Mouse (Mus musculus) megakaryocyte, adult 5-6 weeks (primary cell): ENCODE measurements around the gene Ecm1. TPM values are rescaled to one million over a fixed set of nuclear protein-coding genes. Genes with fewer than 3 reads are reported as not detected.
A peak's percentile ranks its signal among the peaks of the same experiment; 100 is the strongest.

ENCODE experiments used
- ATAC-seq: 2 replicates; pipeline ENCODE4 v1.8.0; 2016; ENCODE audit warnings: mild to moderate bottlenecking, inconsistent platforms; ENCODE audit not compliant: poor library complexity, severe bottlenecking
- total RNA-seq, 2 experiments: library from RNA; stranded (forward) in 1 of 2; stranded (reverse) in 1 of 2; fragments of 153-499, 151-499 nt in 1 of 2; fragments of 221-1000, 200-1000 nt in 1 of 2; gene quantifications; 2 replicates each; pipeline versions ENCODE4 v1.2.3 to v1.2.4; 2015 to 2017

Gene Ecm1
- 3.6 and 7.3 TPM in 2 replicates for total RNA-seq (2015)
- total RNA-seq (2017): 1.0 and 1.9 TPM in 2 replicates

DNA sequence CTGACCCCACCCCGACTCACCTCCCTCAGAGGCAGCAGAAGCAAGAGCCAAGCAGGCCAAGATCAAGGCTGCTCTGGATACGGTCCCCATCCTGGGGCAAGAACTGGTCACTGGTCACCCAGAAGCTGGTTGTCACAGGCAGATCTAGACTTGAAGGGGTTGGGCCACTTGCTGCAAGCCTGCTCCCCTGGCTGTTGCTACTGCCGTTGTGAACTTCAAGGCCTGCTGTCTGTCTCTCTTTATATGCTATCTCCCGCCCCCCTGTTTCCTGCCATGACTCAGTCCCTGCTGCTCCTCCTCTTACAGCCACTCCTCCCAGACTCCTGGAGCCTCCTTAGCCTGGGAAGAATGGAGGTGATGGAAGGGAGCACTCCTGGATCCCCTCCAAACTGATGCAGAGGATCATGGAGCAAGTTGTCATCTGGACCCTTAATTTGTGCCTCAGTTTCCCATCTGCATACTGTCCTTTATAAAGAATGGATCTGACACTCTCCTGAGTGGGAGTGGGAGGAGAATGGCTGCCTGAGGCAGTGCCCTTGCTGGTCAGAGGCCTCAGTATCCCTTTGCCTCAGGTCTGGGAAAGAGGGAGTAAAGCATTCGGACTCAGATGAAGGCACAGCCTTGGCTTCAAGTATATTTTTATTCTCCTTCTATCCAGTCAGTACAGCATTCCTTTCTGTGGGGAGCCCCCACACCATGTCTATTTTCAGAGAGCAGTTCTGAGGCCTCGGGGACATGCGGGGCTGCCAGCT, at the start of gene Ecm1:
Ecm1 (minus strand) TSS at position 217 of the 752 bp plus-strand sequence.
- ATAC-seq: peak; percentile 30; the same call in 1 of the 2 replicates

GRCm38 (mm10) chr3:95785501-95785900, 46.1 kb upstream of the Ecm1 start:
- ATAC-seq: no peak

- no peak for ATAC-seq
Observed at GRCm38 (mm10) chr3:95771985-95772384, 32.6 kb upstream of the Ecm1 start.

DNA sequence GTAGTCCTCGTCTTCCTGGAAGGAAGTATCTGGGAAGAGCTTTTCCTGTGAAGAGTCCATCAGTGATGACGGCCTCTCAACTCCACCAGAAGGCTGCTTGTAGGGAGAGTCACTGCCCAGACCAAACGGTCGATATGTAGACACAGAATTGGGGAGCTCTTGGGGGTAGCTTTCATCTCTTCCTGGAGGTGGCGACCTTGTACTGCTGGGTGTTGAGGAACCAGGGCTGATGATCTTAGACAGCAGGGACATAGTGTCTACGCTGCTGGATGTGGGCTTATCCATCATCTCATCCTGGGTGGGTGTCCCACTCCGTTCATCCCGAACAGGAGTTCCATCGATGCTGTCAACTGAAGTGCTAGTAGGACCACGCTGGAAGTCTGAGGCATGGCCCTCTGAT, 26.2 kb upstream of the Ecm1 start:
- ATAC-seq: no peak

GRCm38 (mm10) chr3:95763811-95764210, 24.4 kb upstream of the Ecm1 start:
- no peak for ATAC-seq

- no peak for ATAC-seq
Observed at GRCm38 (mm10) chr3:95762961-95763360, 23.6 kb upstream of the Ecm1 start.

DNA sequence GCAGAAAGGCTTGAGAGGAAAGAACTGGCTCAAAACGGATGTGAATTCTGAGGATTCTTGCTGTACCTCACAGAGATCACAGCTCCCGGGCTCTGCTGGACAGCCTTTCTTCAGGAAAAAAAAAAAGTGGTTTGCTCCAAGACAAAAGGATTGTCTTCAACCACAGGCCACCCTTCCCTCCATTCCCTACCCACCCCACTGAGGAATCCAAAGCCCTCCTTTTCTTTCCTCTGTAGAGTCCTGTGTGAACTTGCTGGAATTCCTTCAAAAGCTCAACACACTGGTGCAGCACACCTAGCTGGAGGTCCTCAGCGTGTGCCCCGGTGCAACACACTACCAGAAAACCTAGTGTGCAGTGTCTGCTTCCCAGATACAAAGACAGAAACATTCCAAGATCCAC, 22.4 kb upstream of the Ecm1 start:
- no peak for ATAC-seq

DNA sequence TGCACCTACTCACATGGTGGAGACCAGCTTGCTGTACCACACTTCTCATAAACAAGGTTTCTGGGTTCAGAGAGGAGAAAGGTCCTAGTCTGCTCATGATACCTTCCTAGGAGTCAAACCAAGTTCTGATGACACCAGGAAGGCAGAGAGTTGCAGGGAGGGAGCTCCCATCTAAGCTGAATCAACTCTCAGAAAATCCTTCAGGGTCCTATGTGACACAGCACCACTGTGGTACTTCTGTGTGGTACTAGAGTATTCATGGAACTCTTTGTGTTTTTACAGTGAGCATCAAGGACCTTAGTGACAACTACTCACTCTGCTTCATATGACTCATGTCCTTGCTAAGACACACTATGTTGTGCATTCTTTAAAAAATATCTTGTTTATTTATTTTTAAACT, 21.3 kb upstream of the Ecm1 start:
- ATAC-seq: no peak

GRCm38 (mm10) chr3:95760106-95760505, 20.7 kb upstream of the Ecm1 start, which contains the start of gene Tars2:
Gene Tars2, minus strand, starts transcription at chr3:95760206.
- ATAC-seq: no peak

GRCm38 (mm10) chr3:95758467-95759218, 19.3 kb upstream of the Ecm1 start:
- ATAC-seq: no peak

DNA sequence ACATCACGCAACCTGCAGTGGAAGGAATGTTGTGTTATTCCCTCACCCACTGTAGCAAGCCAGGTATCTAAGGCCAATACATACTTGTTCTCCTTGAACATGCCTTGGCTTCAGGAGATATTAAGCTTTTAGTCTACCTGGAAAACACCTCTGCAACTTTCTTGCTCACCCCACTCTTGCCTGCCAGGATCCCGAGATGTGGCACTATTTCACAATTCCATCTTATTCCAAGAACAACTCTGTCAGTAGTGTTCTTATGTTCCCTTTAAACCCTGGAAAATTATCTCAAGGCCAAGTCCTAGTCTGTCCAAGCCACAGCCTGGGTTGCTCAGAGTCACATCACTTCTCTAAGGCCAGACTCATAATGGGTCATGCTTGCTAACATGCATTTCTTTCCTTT, 17.4 kb upstream of the Ecm1 start:
- no peak for ATAC-seq

GRCm38 (mm10) chr3:95754345-95755206, 15.2 kb upstream of the Ecm1 start:
- ATAC-seq: peak; percentile 98

DNA sequence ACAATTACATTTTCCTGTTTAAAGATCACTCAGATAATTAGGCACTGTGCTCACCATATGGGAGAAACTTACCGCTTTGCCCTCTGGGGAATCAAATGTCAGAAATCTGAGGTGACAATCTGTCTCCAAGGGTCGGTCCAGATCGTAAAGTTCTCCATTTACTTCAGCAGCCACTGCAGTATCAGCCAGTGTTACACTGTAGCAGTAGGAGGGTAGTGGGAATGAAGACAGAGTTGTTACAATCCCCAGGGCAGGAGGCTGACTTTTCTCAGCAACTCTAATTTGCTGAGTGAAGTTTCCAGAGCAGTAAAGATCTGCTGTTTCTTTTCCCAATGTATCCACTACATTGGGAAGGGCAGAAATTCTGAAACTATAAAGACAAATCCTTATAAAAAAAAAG, 13.6 kb upstream of the Ecm1 start:
- ATAC-seq: no peak

- peak; percentile 77 for ATAC-seq
Observed at GRCm38 (mm10) chr3:95740406-95740805, 1.0 kb upstream of the Ecm1 start.

GRCm38 (mm10) chr3:95735071-95735670, 4.2 kb downstream of the Ecm1 start:
- ATAC-seq: no peak

DNA sequence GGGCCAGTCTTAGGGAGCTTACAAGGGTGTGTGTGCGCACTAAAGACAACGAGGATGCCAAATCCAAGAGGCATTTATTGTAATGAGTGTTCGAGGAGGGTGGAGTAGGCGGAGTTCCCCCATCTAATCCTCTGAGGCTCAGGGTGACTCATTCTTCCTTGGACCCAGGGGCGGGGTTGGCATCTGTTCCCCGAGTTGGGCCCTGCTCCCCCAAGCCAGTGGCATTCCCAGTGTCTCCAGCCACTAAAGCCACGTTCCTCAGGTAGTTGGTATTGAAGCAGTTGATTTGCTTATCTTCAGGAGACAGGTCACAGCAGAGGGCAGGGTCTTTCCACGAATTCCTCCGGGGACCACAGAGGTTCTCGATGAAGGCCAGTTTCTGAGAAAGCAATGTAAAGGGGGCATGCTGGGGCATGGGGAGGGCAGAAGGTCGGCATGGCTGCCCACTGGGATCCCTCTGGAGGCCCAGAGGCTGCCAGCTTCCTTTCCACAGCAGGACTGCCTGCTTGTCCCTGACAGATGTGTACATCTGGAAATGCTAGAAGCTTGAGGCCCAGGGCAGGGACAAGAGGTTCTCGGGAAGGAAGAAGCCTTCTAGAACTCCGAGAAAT, 5.2 kb downstream of the Ecm1 start:
- ATAC-seq: no peak

DNA sequence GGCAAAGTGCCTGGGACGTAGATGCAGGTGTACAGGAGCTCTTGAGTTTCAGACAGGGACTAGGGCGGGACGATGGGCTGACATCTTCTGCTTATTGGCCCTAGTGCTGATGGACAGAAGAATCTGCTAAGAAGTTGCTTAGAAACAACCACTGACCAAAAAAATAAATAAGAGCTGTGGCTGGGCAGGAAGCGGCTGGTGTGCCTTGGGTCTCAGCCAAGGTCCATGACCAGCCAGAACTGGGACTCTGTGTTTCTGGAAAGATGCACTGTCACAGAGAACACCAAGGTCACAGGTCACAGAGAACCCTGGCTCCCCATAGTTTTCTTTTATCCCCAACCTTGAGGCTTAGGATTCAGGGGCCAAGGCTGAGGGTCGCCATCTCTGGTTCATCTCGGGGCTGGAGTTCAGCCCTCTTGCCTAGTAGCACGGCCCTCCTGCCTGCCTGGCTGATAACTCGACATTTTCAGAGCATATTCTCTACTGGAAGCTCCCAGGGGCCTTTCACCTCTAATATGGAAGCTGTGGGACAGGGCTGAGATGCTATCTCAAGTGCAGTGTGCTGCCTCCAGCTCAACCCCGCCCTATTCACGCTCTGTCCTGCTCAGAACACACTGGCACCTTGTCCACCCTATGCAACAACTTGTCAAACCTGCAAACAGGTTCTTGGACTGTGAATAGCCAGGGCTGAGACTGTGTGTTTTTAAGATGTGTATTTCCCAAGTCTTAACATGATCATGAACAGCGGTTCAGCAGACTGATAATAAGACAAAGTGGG, 6.4 kb downstream of the Ecm1 start:
- peak; percentile 30; the same call in 1 of the 2 replicates for ATAC-seq

GRCm38 (mm10) chr3:95732297-95732696, 7.1 kb downstream of the Ecm1 start:
- no peak for ATAC-seq

DNA sequence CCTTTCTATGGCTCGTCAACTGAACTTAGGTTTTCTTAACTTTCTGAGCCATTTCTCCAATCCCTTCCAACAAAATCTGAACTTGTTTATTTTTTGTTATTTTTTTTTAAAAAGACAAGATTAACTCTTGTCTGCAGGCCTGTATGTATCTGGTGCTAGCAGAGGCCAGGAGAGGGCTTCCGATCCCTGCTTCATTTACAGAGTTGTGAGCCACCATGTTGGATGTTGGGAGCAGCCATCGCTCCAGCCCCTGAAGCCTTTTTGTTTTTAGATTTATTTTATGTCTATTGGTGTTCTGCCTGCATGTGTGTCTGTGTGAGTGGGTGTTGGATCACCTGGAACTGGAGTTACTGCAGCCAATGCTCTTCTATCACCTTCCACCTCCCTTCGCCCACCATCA, 7.6 kb downstream of the Ecm1 start:
- no peak for ATAC-seq

GRCm38 (mm10) chr3:95730431-95730830, 8.9 kb downstream of the Ecm1 start:
- ATAC-seq: no peak
